ENCODE assay signal across 8 mouse cellular contexts in genomic region chr17:12415031-12415735, GRCm38 (mm10). TPM values are rescaled to one million over a fixed set of nuclear protein-coding genes. Genes with fewer than 3 reads are reported as not detected.
A peak's percentile ranks its signal among the peaks of the same experiment; 100 is the strongest.
DNase-seq lines count a peak whose midpoint lies in the region; ATAC-seq and TF ChIP-seq lines count a peak whose summit lies in the region.

No protein-coding gene starts in this region.

- TF ChIP-seq POLR2A in heart, adult 2 months (IDR thresholded peaks at IDR 0.05; ENCODE audit: insufficient read depth, low read depth, low read length), result no peak

- no peaks in the 10 kb centered on the region for H3K27me3 ChIP-seq in heart, adult 2 months (ENCODE audit: control insufficient read depth, insufficient read depth, low read length)
- H3K27me3 ChIP-seq in heart, embryonic 12.5 days (replicated peaks), result no peaks in the 10 kb centered on the region

- TF ChIP-seq EP300 in heart, adult 2 months (IDR thresholded peaks at IDR 0.05; ENCODE audit: insufficient read depth, low read depth, low read length), result no peak

- intact Hi-C loops in heart, adult 2 months (cut with DNase I), result loop anchor here (5.0 to 10.0 kb wide), 2 partner anchors 450 to 582 kb away; partner anchors contain the start of gene Mas1

- peak in 1 of 2 experiments; percentile 39 for DNase-seq in heart, adult 2 months
- DNase-seq in R1 (ENCODE audit: low read depth, low spot score) (peak; percentile 3), liver (peak; percentile 31)
- peak; percentile 48 to 65 for DNase-seq in gastrocnemius, adult 8-10 months (ENCODE audit: low spot score in 2 of 2)
- no peak for DNase-seq in cerebellum, postnatal 14 days
- DNase-seq in urinary bladder, adult 18-20 months (ENCODE audit: low spot score in 2 of 2), result no peak
- no peak for DNase-seq in natural killer cell, adult 2 months (ENCODE audit: low spot score in 2 of 2)

- no peaks in the 10 kb centered on the region for H3K36me3 ChIP-seq in heart, adult 2 months (ENCODE audit: control insufficient read depth, insufficient read depth, low read length)
- H3K36me3 ChIP-seq in heart, embryonic 12.5 days, result no peaks in the 10 kb centered on the region

- no peak overlapping the region for H3K4me3 ChIP-seq in heart, adult 2 months
- H3K4me3 ChIP-seq in heart, embryonic 12.5 days, result no peak overlapping the region

- ATAC-seq in heart, embryonic 12.5 days (ENCODE audit: insufficient number of reproducible peaks, low FRiP score), result no peak

- H3K4me1 ChIP-seq in heart, adult 2 months (ENCODE audit: control insufficient read depth, insufficient read depth, low read length), result peaks cover 8% of the 10 kb centered on the region
- H3K4me1 ChIP-seq in heart, embryonic 12.5 days (replicated peaks), result peaks cover 23% of the 10 kb centered on the region

- 42% methylated on average over 15 of the region's 15 CpGs for WGBS in heart, adult 2 months
- WGBS in heart, embryonic 12.5 days, result 51% methylated on average over 15 of the region's 15 CpGs

- no peak for TF ChIP-seq CTCF in heart, adult 2 months (IDR thresholded peaks at IDR 0.05)

- H3K79me2 ChIP-seq in heart, adult 2 months (replicated peaks; ENCODE audit: control insufficient read depth, insufficient read depth, low read length), result no peaks in the 10 kb centered on the region

- H3K9me3 ChIP-seq in heart, embryonic 12.5 days (replicated peaks), result no peaks in the 10 kb centered on the region

- H3K4me2 ChIP-seq in heart, embryonic 12.5 days, result no peak overlapping the region

- H3K9ac ChIP-seq in heart, adult 2 months (ENCODE audit: low read depth, low read length), result no peak overlapping the region
- H3K9ac ChIP-seq in heart, embryonic 12.5 days, result no peak overlapping the region

- peak overlapping the region; percentile 49 for H3K27ac ChIP-seq in heart, adult 2 months
- H3K27ac ChIP-seq in heart, embryonic 12.5 days (ENCODE audit: poor library complexity, severe bottlenecking), result no peak overlapping the region

RNA-seq across cellular contexts. Expression of gene Plg, which starts 36.8 kb away (rescaled TPM):
- total RNA-seq in heart, adult 2 months (2021), result not detected
- polyA plus RNA-seq in heart, adult 2 months (2012; rRNA removed), result 0.04 and 0.38 TPM in 2 replicates
- 0.28 and 2.2 TPM in 2 replicates for polyA plus RNA-seq in heart, embryonic 12.5 days (2016; fragmentation: Nextera tagmentation; extraction: Ambion mirVana)
- total RNA-seq in gastrocnemius, adult 8-10 months (2022), result under 1 TPM in 1 of 4 experiments, not detected in 3; 0.56 TPM

Comparison
In these comparisons a context has a peak if more than half of its experiments do, and no peak if none do; other contexts are left out.
1. DNase-seq: peak in R1 (single experiment), gastrocnemius, adult 8-10 months (2 of 2) and liver (single experiment); none in cerebellum, postnatal 14 days (0 of 2), urinary bladder, adult 18-20 months (0 of 2) and natural killer cell, adult 2 months (0 of 2).